Mouse (Mus musculus) right cerebral cortex, postnatal 36 days (tissue): ENCODE data around the gene Dpf1.

Experiments
- DNase-seq, 2 experiments: peaks; one replicate each; pipeline ENCODE4 v3.0.0; 2022; ENCODE audit warnings: low spot score in 2 of 2, mixed read lengths in 1 of 2

The Dpf1 gene

GRCm38 (mm10) chr7:29288942-29289638 lies 14.7 kb upstream of the Dpf1 start, which contains the start of gene Ppp1r14a:
TSS of gene Ppp1r14a (plus strand) at chr7:29289308.
- no peak for DNase-seq

DNA sequence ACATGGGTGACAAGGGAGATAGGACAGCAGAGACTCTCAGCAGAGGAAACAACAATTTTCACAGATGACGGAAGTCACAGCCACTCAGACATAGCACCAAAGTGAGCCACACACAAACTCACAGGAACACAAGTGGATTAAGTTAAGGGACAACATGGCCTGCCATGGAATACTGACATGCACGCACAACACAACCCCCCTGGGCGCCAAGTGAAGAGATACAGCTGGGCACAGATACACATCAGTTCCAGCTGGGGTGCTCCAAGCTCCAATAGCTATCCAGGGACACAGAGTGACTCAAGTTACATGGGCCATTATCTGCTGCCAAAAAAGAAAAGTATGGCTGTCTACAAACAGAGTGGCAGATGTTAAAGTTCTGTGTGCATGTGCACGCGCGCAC lies 13.9 kb upstream of the Dpf1 start:
- DNase-seq: no peak

DNA sequence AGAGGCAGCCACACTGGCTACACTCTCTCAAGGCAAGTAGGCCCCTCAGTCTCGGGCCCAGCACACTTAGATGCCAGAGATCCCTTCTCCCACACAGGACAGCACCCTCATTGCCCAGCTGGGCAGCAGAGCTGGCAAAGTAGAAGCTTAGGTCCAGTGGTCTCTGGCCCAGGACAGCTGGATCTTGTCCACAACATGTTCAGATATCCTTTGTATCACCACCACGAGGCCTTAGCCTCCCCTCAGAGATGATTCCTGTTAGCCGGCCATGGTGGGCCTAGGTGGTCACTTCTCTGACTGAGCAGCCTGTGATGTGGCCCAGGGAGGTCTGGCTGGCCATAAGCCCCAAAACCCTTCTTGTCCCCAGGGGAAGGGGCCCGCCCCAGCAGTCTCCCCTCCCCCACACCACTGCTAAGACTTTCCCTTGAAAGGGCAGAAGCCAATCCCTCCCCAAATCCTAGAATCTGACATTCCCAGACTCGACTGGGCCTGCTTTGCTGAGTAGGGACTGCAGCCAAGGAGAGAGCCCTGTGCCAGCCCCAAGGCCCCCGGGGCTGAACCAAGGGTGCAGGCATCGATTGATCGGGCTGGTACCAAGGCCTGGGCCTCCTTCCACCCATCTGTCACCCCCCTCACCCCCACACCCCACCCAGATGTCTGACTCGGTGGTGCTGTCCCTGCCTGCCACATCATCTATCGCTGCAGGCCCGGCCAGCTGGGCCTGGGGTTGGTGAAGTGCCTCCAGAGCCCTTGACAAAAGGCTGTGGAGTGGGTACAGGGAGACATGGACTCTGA lies 12.9 kb upstream of the Dpf1 start:
- DNase-seq: no peak

GRCm38 (mm10) chr7:29291616-29292457 lies 11.9 kb upstream of the Dpf1 start:
- no peak for DNase-seq

GRCm38 (mm10) chr7:29292458-29293098 lies 11.2 kb upstream of the Dpf1 start:
- no peak for DNase-seq

DNA sequence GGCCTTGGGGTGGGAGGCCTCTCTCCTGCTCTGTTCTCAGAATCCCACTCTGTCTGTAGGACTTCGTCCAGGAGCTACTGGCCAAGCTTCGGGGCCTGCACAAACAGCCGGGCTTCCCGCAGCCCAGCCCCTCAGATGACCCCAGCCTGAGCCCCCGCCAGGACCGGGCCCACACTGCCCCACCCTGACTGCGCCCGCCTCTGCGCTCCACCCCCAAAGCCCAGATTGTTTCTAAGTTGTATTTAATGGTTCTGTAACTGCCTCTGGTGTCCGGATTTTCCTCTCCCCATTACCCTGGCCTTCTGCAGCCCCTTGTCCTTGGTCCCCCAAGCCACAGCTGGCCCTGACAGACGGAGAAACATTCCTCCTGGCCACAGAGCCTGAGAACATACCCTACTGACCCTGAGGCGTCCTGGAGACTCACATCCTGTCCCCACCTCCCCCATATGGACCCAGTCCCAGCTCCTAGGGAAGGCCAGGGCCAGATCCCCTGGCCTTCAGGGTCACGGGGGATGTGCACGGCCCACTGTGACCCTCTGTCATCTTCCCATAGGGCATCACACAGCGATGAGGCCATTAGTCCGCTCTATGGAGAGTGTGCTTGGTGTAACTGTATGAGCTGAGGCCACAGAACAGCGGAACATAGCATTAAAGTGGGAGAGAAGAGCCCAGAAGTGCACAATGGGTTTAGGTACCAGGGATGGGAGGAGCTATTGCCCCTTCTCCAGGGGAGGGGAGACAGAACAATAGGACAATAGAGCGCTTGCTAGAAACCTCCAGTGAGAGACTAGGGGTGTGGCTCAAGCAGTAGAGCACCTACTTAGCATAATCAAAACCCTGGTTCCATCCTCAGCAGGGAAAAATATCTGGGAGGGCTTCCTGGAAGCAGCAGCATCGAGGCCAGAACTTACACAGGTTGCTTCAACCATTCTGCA lies 10.4 kb upstream of the Dpf1 start:
- no peak for DNase-seq

DNA sequence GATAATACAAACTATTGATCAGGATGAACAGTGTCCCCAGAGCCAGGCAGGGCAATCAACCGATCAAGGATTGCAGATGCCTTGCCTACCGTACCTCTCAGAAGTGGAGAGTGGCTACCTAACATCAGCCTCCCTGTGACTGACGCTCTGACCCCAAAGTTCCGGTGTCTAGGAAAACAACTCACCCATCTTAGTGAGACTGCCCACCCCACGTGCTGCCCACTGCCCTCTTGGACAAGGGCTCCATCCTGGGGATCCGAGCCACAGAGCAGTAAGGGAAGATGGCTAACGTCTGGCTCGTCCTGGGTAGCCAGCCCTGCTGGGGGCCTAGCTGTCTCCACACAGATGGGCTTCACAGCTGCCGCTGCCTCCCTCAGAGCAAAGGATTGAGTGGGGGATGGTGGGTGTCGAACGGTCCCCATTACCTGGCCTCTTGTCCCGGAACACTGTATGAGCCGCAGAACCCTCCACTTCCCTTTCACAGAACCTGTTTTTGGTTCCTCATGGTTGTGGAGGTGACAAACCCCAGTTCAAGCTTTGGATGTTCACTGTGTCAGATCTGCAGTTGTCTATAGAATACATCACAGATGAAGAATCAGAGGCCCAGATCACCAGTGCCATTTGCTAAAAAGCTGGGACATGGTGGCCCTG lies 9.5 kb upstream of the Dpf1 start:
- no peak for DNase-seq

DNA sequence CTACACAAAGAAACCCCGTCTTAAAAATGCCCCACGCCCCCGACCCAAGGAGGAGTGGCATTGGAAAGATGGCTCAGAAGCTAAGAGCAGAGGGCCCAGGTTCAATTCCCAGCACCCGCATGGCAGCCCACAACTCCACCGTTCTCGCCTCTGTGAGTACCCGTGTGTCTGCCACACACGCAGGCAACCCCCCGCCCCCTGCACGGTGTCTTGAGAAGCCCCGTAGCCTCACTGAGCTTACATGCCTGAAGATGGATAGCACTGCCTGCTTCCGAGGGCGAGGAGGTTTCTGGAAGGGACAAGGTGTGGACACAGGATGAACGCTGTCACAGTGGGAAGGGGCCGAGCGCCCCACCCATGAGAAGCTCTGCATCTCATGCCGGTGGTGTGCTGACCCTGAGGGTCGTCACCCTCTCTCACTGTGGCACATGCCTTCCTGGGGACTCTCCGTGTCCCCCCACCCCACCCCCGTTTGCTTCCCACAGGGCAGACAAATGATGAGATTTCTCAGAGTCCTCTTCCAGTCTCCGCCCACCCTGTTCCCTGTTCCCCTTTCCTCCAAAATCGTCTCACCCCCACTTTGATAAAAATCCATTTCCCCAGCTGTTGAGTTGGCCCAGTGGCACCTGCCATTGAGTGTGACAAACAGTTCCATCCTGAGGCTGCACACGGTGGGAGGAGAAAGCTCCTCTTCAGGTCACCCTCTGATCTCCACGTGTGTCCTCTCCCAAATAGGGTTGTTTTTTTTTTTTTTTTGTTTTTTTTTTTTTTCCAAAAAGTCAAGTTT lies 7.7 kb upstream of the Dpf1 start:
- no peak for DNase-seq

GRCm38 (mm10) chr7:29296998-29297397 lies 6.8 kb upstream of the Dpf1 start:
- DNase-seq: no peak

GRCm38 (mm10) chr7:29301127-29301566 lies 2.6 kb upstream of the Dpf1 start:
- DNase-seq: no peak

DNA sequence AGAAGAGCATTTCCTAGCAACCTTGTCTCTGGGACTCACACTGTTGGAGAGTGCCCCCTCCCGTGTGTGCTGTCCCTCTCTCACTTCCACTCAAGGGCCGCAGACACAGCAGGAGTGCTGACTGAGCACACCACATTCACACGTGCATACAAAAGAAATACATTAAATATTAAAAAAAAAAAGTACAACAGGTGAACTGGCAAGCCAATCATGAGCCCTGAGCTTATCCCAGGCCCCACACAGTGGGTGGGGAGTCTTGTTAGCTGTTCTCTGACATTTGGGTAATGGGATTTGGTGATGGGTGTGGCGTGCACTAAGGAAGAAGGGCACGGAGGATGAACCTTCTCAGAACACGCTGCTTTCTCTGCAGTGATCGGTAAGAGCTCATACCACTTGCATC lies 1.1 kb upstream of the Dpf1 start:
- no peak for DNase-seq

GRCm38 (mm10) chr7:29304463-29305262 lies 912 bp downstream of the Dpf1 start:
- no peak for DNase-seq

GRCm38 (mm10) chr7:29305263-29305988 lies 1.7 kb downstream of the Dpf1 start:
- DNase-seq: no peak

DNA sequence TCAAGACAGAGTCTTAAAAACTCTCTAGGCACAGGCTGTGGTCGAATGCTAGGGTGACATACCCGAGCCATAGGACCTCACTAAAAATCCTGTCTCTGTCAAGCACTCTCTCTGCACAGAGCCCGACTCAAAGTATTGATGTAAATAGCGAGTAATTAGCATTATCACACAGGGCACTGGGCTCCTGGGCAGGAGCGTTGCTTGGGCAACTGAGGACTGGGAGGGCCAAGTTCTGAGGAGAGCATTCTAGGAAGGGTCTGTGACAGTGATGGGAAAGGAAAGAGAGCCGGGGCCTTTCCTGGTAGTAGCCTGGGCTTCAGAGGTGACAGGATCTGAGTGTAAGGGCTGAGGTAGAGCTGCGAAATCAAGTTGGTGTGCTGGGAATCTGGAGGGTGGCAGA lies 2.4 kb downstream of the Dpf1 start:
- no peak for DNase-seq

- DNase-seq: no peak
Observed at GRCm38 (mm10) chr7:29306619-29307018, 2.9 kb downstream of the Dpf1 start.

- peak; percentile 90 to 93 for DNase-seq
Observed at GRCm38 (mm10) chr7:29307350-29308104, 3.8 kb downstream of the Dpf1 start.

GRCm38 (mm10) chr7:29309221-29309721 lies 5.5 kb downstream of the Dpf1 start:
- peak; percentile 61 to 69 for DNase-seq
